Mouse (Mus musculus) kidney, adult 11 months (tissue): ENCODE measurements around the gene C9.

ENCODE experiments used
- DNase-seq: peaks from one replicate; pipeline ENCODE4 v3.0.0; 2022

The C9 gene

GRCm38 (mm10) chr15:6492386-6492785 lies 47.3 kb downstream of the C9 start:
- DNase-seq, result no peak

GRCm38 (mm10) chr15:6498396-6499070 lies 53.4 kb downstream of the C9 start:
- DNase-seq, result no peak

GRCm38 (mm10) chr15:6500787-6501186 lies 55.7 kb downstream of the C9 start:
- peak; percentile 7 for DNase-seq

DNA sequence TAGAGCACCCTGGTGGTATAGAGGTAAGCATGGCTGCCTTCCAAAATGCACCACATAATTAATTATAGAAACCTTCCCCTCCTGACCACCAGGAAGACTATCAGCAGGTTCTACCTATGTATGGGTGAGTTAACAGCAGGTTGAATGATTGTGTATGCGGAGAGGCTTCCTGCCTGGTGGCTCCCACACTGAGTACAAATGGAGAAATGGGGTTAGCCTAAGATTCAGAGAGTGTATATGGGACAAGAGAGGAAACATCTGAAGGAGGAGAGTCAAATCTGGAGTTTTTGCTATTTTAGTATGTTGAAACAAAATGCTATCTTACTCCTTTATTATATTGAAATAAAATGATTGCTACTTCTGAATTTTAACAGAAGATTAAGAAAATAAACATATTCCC lies 72.4 kb downstream of the C9 start:
- no peak for DNase-seq

DNA sequence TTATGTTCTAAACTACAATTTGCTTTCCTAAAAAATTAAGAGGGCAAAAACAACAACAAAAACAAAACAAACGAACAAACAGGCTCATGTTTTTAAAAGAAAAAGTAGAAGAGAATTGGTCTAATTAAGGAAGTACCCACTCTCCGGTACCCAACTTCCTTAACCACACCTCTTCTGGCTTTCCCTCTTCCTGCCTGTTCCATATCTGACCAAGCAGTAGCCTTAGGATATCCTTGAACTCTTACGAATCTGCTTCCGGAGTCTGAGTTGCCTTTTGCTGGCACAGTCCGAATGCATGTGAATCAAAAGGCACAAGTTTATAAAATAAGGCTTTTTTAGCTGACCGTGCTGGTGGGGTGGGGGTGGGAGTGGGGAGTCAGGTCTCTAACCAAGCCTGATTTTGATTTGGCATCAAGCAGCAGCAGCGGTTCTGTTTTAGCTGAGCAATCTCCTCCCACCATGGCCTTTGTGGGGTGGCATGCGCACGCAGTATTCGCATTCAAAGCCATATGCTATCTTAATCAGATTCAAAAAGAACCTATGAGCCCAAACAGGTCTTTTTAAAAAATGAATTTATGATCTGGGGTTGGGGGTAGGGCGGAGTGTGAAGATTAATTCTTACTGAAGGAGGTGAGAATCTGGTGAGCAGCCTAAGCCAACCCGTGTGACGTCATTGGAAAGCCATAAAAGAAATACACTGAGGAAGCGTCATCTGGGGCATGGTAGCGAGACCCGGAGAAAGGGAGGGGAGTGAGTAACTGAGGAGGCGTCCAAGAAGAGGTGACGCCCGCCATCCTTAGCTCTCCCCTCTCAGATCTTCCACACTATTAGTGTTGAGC lies 74.5 kb downstream of the C9 start:
- DNase-seq, result no peak

DNA sequence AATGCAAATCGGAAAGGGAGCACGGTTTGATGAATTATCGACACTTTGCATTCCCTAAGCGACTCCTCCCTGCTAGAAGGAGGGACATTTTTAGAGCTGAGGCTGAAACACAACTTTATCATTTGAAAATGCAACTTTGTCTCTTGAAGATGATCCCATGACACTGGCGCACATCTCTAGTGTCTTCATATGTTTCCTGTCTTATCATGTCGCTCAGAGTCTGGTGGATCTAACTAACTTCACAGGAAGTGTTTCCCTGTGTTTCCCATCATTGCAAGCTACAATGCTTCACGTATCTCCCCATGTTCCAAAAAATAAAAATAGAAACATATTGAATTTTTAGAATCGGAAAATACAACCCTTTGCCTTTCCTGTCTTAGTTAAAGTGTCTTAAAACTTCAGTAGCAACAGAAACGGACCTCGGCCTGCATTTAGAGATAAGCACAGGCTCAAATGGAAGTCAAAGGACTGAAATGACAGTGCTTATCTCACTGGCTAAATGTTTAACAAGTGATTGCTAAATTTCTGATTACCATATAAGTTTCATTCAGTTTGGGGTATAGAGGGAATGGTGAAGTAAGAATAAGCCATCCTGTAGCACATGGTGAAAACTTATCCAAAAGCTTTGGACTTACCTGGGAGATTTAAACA lies 75.5 kb downstream of the C9 start:
- no peak for DNase-seq

DNA sequence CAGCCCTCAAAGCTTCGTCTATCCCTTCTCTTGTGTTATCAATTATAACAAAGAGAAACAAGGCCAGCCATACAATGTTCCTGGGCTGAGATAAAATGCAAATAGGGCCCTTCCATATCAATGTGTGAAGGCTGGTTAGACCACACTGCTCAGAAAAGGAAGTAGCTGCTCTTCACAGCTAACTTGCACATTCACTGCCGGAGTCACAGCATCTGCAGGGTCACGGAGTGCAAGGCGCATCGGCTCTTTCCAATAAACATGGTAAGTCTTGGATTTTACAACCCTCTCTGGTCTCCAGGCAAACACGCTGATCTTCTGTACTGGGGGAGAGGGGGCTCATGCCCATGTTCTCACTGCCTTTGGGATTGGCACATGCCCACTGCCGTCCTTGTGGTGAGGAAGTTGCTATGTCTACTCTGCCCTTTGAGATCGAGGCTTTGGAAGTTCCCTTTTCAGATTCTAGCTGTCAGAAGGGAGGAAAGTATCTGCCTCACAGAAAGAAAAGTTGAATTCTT lies 77.6 kb downstream of the C9 start, which contains the start of gene Fyb:
TSS of gene Fyb (plus strand) at position 201 of the 515 bp plus-strand sequence.
- no peak for DNase-seq

DNA sequence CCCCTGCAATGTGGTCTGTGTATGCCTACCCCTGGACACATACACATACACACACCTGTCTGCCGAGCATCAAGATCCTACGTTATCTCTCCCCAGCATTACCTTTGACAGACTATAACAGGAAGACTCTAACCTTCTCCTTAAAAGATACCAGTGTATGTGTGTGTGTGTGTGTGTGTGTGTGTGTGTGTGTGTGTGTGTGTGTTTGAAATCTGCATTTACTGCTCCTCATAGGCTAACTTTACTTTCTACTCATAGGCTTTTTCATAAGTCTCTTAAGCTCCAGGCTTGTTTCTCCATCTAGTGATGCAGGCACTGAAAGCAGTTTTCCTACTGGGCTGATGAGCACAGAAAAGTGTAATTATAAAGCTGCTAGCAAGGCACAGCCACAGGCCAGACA lies 79.7 kb downstream of the C9 start:
- DNase-seq, result no peak

DNA sequence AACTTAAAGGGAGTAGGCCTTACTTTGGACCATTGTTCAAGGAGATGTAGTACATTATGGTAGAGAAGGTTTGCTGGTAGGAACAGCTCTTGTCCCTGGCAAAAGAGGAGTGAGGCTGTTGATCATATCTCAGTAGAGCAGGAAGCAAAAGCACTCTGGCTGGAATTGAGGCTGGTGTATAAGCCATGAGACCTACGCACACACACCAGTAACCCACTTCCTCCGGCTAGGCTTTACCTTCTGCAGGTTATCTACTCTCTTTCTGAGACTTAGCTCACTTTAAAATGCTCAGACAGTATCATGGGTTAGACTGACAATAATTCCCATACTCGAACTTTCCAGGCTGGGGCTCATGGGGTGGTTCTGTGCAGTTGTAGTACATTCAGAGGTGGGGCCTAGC lies 80.3 kb downstream of the C9 start:
- no peak for DNase-seq

DNA sequence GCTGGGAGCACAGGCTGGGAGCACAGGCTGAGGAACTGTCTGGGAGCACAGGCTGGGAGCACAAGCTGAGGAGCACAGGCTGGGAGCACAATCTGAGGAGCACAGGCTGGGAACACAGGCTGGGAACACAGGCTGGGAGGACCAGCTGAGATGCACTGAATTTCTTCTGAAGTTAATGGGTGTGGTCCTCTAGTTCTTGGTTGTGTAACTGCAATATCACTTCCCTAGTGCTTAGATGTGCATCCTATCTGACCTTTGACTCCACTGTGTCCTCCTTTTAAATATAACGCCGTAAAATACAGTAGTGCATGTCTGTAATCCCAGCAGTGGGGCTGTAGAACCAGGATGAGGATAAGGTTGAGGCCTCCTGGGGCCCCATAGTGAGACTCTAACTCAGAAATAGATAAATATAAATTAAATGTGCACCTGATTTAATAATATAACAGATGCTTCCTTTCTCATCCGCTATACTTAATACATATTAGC lies 88.8 kb downstream of the C9 start:
- DNase-seq, result no peak

- no peak for DNase-seq
Observed at GRCm38 (mm10) chr15:6534592-6534991, 89.5 kb downstream of the C9 start.

DNA sequence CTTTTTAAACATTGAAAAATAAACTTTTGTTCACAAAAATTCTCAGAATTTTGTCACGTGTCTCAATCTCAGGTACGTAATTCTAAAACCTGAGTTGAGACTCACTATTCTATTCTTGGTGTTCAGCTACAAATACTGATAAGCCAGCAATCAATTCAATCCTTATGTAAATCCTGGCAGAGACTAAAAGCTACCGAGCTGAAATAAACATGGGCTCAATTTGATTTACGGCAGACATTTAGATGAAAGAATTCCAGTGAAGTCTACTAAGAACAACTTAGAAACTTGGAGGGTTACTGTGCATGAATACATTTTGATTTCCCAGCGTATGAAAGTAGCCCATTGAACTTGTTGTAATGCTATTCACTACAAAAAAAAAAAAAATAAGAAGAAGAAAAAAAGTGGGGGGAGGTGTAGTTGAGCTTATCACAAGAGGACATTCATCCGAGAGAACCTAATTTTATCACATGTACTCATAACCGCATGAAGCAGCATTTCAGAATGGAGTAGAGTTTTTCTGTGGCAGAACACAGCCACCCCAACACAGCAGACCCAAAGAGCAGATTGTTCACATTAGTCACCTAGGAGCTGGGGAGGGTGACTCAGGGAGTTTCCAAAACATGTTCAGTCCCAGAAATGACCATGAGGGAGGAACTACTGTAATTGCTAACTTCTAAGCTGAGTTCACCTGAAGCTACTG lies 94.7 kb downstream of the C9 start:
- no peak for DNase-seq
